Mouse (Mus musculus) thymus, postnatal 0 days (tissue): ENCODE results near the gene Mrps22. TPM values are rescaled to one million over a fixed set of nuclear protein-coding genes. Genes with fewer than 3 reads are reported as not detected.
A peak's percentile ranks its signal among the peaks of the same experiment; 100 is the strongest.

Experiments used
- DNase-seq: peaks from one replicate; pipeline ENCODE4 v3.0.0-alpha.2; 2015; ENCODE audit warnings: low spot score
- polyA plus RNA-seq: library from polyadenylated mRNA; unstranded; fragments of >200 nt; fragmentation: Nextera tagmentation; extraction: Ambion mirVana; gene quantifications from 2 replicates; pipeline ENCODE4 v1.2.1, GENCODE M21; 2015

Gene Mrps22
- polyA plus RNA-seq, result 52.5 and 55.6 TPM in 2 replicates

- DNase-seq, result peak; percentile 91
These were observed at the start of gene Mrps22 for GRCm38 (mm10) chr9:98601156-98601836. TSS of gene Mrps22 (minus strand) at chr9:98601660.

- DNase-seq, result no peak
These were observed 49.1 kb upstream of the Mrps22 start for GRCm38 (mm10) chr9:98650547-98650946.

DNA sequence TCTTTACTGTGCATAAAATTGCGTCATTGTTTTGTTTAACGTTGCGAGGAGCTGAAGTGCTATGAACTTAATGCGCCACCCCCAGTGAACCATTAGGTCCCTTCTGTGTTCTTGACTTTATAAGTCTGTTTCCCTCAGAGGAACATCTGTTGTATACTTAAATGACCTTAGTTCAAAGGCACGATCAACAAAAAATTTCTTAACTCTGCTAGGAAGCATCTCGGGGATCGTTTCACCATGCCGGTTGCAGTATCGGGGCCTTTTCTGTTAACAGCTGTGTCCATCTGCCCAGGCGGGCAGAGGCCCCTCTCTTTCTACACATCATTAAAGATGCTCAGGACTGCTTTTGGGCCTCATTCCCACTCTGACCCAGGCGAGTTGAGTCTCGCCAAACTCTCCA lies 46.0 kb upstream of the Mrps22 start:
- no peak for DNase-seq

DNA sequence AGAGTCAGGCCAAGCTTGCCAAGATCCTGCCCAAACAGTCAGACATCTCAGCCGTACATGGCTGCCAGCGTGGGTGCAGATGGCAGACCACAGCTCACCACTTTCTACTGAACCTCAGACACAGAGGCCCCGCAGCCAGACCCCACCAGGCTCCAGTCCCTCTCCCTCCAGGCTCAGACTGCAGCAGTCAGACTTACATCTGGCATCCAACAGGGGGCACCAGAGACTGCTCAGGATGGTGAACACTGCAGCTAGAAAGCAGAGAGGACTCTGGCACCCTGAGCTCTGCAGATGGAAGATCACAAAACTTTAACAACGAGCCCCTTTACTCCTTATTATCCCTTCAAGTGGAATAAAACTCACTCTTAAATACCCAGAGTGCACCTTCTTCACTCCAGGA lies 44.3 kb upstream of the Mrps22 start:
- DNase-seq, result peak; percentile 31

GRCm38 (mm10) chr9:98642126-98642525 lies 40.7 kb upstream of the Mrps22 start:
- DNase-seq, result no peak

GRCm38 (mm10) chr9:98633287-98634162 lies 32.1 kb upstream of the Mrps22 start:
- DNase-seq, result no peak

DNA sequence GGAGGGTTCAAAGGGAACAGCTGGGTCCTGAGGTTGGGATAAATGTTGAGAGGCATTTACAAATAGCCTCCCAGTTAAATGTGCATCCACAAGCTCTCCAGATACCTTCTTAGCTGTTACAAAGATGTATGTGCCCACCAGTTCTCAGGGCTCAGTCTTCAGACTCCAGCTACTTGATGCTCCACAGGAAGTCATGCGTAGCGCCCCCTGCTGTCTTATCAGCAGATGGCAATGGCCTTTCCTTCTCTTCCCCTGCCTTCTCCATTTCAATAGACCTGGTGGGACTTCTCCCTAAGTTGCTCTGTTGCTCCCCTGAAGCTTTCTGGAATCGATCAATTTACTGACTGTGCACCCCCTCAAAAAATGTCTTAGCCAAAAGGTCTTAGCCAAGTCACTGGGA lies 27.0 kb upstream of the Mrps22 start:
- DNase-seq, result peak; percentile 43

DNA sequence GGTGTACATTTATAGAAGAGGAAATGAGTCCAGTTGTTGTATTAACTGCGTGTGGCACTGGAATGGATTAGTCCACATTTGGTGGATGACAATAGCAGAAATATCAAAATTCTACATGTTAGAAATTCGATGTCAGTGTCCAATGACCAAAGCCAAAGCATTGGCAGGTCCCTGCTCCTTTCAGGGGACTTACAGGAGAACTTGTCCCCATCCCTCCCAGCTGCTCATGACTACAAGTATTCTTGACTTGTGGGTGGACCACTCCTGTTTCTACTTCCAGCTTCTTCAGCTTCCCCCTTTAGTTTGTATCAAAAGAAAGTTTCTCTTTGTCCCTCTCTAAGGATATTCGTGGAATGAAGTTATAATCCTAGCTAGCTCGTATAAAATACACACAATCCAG lies 3.4 kb upstream of the Mrps22 start:
- no peak for DNase-seq

DNA sequence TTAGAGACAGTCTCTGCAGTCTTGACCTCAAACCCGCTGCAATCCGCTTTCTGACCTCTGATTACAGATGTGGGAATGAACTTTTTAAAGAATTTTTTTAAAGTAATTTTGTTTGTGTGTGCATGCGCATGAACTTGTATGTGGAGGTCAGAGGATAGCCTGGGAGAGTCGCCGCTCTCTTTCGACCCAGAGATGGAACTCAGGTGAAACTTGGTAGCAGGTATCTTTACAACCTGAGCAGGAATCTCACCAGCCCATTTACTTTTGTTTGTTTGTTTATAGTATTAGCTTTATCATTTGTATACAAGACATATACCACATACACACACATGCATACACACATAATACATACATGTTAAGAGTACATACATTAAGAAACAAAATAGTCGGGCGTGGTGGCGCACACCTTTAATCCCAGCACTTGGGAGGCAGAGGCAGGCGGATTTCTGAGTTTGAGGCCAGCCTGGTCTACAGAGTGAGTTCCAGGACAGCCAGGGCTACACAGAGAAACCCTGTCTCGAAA lies 438 bp upstream of the Mrps22 start:
- DNase-seq, result no peak

- no peak for DNase-seq
These were observed 1.4 kb downstream of the Mrps22 start for GRCm38 (mm10) chr9:98600094-98600493.

- no peak for DNase-seq
These were observed 17.6 kb downstream of the Mrps22 start for GRCm38 (mm10) chr9:98583852-98584251.

- peak; percentile 97 for DNase-seq
These were observed 38.0 kb downstream of the Mrps22 start, which contains the start of gene Copb2 for GRCm38 (mm10) chr9:98563137-98564126. TSS of gene Copb2 (plus strand) at chr9:98563721.

DNA sequence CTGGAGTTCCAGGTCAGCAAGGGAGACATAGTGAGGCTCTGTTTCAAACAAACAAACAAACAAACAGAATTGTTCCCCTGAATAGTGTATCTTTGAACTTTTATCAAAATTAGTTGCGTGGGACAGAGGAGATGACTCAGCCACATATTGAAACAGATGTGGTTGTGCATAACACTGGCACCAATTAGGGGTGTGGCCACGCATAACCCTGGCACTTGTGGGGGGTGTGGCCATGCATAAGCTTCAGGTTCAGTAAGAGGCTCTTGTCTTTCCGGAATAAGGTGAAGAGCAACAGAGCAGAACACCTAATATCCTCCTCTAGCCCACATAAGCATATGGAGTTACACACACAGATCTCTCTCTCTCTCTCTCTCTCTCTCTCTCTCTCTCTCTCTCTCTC lies 57.4 kb downstream of the Mrps22 start:
- no peak for DNase-seq

Other genes with a start within 250 kb of the Mrps22 start
- 11.0 and 11.3 TPM in 2 replicates for gene Rbp1, start 178.7 kb downstream of the Mrps22 start, polyA plus RNA-seq
- 0.17 and 1.7 TPM in 2 replicates for gene Rbp2, start 115.5 kb downstream of the Mrps22 start, polyA plus RNA-seq
- gene Copb2, start 37.9 kb downstream of the Mrps22 start, polyA plus RNA-seq, result 103 and 110 TPM in 2 replicates
- gene Prr23a1, start 240.8 kb upstream of the Mrps22 start, polyA plus RNA-seq, result not detected in 2 replicates